Mouse (Mus musculus) MEL (cell line): Measurements from ENCODE around the gene Itsn1.

Source experiments
- CTCF ChIP-seq, 3 experiments: IDR thresholded peaks in 2 of 3; conservative IDR thresholded peaks in 1 of 3; 2 replicates each; pipeline ENCODE4 v1.5.1; 2011 to 2012; ENCODE audit warnings: low read length in 3 of 3, low read depth in 2 of 3, mild to moderate bottlenecking in 2 of 3, improper control_type of control experiment in 1 of 3, inconsistent platforms in 1 of 3, mixed read lengths in 1 of 3, moderate library complexity in 1 of 3; ENCODE audit not compliant: control insufficient read depth in 1 of 3, insufficient read depth in 1 of 3, poor library complexity in 1 of 3, severe bottlenecking in 1 of 3
- NRF1 ChIP-seq: IDR thresholded peaks from 2 replicates; pipeline ENCODE4 v1.6.1; 2014; ENCODE audit warnings: low read depth, mild to moderate bottlenecking, inconsistent platforms, low read length, improper control_type of control experiment, moderate library complexity; ENCODE audit not compliant: poor library complexity, insufficient read depth, severe bottlenecking
- POLR2A ChIP-seq, 2 experiments: IDR thresholded peaks; 2 replicates each; pipeline ENCODE4 v1.6.1; 2011 to 2012; ENCODE audit warnings: low read length in 2 of 2, mild to moderate bottlenecking in 2 of 2, control low read depth in 1 of 2, improper control_type of control experiment in 1 of 2, low read depth in 1 of 2, moderate library complexity in 1 of 2; ENCODE audit not compliant: control insufficient read depth in 1 of 2, insufficient read depth in 1 of 2, poor library complexity in 1 of 2
- TBP ChIP-seq: IDR thresholded peaks from 2 replicates; pipeline ENCODE4 v1.8.0; 2011; ENCODE audit warnings: low read depth, low read length, improper control_type of control experiment
- UBTF ChIP-seq: IDR thresholded peaks from 2 replicates; pipeline ENCODE4 v1.6.1; 2012; ENCODE audit warnings: low read depth, mild to moderate bottlenecking, inconsistent platforms, low read length, improper control_type of control experiment, moderate library complexity, borderline replicate concordance; ENCODE audit not compliant: insufficient read depth
- ZC3H11A ChIP-seq: IDR thresholded peaks from 2 replicates; pipeline ENCODE4 v1.6.1; 2012; ENCODE audit warnings: low read depth, mild to moderate bottlenecking, inconsistent platforms, low read length, improper control_type of control experiment
- ZNF384 ChIP-seq: IDR thresholded peaks from 2 replicates; pipeline ENCODE4 v1.6.1; 2012; ENCODE audit warnings: low read depth, mild to moderate bottlenecking, inconsistent platforms, low read length, improper control_type of control experiment

DNA sequence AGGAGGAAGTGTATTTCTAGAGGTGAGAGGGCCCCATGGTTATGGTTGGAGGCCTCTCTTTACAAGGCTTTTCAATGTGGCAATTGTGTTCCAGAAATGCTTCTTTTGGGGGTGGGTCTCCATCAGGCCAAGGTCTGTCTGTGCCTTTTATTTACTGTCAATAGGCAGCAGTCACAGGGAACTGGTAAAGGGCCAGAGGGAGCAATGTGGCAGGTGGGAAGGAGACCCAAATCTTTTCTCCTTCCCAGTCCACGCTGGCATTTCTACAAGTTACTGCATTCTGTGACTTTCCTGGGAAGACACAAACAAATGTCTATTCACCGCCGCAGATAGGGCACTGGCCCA, 234.4 kb downstream of the Itsn1 start:
- TF ChIP-seq POLR2A (IDR thresholded peaks at IDR 0.05; ENCODE audit: control insufficient read depth in 1 of 2, insufficient read depth in 1 of 2, low read depth in 1 of 2, low read length in 2 of 2, poor library complexity in 1 of 2) (no peak), ZNF384 (no peak), CTCF (IDR thresholded peaks at IDR 0.05 in 2 of 3, conservative IDR thresholded peaks at IDR 0.05 in 1 of 3; ENCODE audit: control insufficient read depth in 1 of 3, insufficient read depth in 1 of 3, low read depth in 2 of 3, low read length in 3 of 3, poor library complexity in 1 of 3, severe bottlenecking in 1 of 3) (no peak), NRF1 (no peak), ZC3H11A (no peak), TBP (no peak), UBTF (no peak)
